In genomic region chr14:47220231-47221025, GRCm38 (mm10) we compare ENCODE assay signal across 23 mouse cellular contexts. TPM values are rescaled to one million over a fixed set of nuclear protein-coding genes. Genes with fewer than 3 reads are reported as not detected.
DNase-seq lines count a peak whose midpoint lies in the region; TF ChIP-seq lines count a peak whose summit lies in the region.
"Had no signal": no experiment of that assay in that cellular context is flagged by ENCODE, and none has a peak within 500 bp of the region (broad histone marks: within the 10 kb centered on the region; RNA-seq: fewer than 3 reads in every experiment).

No protein-coding gene starts in this region.

- no peaks in the 10 kb centered on the region for H3K36me3 ChIP-seq in heart, embryonic 10.5 days
- no peaks in the 10 kb centered on the region for H3K36me3 ChIP-seq in thymus, adult 2 months (ENCODE audit: control insufficient read depth, insufficient read depth, low read length)
- H3K36me3 ChIP-seq: embryonic facial prominence, embryonic 13.5 days; embryonic facial prominence, embryonic 15.5 days; forebrain, embryonic 10.5 days; forebrain, embryonic 12.5 days had no signal

- no peak for TF ChIP-seq CTCF in thymus, adult 2 months (IDR thresholded peaks at IDR 0.05; ENCODE audit: borderline replicate concordance, control insufficient read depth, extremely low read depth, insufficient read depth, low read length, poor library complexity)
- no peak for TF ChIP-seq CTCF in layer of hippocampus, adult 2 months (conservative IDR thresholded peaks at IDR 0.05)

- WGBS in heart, embryonic 10.5 days, result 84% methylated on average over 8 of the region's 8 CpGs
- WGBS in thymus, adult 2 months, result 69% methylated on average over 8 of the region's 8 CpGs

- H3K27me3 ChIP-seq in heart, embryonic 10.5 days (ENCODE audit: insufficient read depth, poor library complexity, severe bottlenecking), result no peaks in the 10 kb centered on the region
- H3K27me3 ChIP-seq in thymus, adult 2 months (ENCODE audit: control insufficient read depth, insufficient read depth, low read length), result no peaks in the 10 kb centered on the region
- H3K27me3 ChIP-seq: embryonic facial prominence, embryonic 13.5 days; embryonic facial prominence, embryonic 15.5 days; forebrain, embryonic 12.5 days had no signal

- H3K27ac ChIP-seq in heart, embryonic 10.5 days, result no peak overlapping the region
- H3K27ac ChIP-seq in thymus, adult 2 months (ENCODE audit: control insufficient read depth, insufficient read depth, low read length), result no peak overlapping the region
- H3K27ac ChIP-seq in layer of hippocampus, adult 2 months, result no peak overlapping the region
- H3K27ac ChIP-seq: embryonic facial prominence, embryonic 13.5 days; embryonic facial prominence, embryonic 15.5 days; forebrain, embryonic 10.5 days; forebrain, embryonic 12.5 days had no signal

- H3K4me3 ChIP-seq in heart, embryonic 10.5 days, result no peak overlapping the region
- H3K4me3 ChIP-seq in thymus, adult 2 months (ENCODE audit: control insufficient read depth, insufficient read depth, low read length), result no peak overlapping the region
- H3K4me3 ChIP-seq in layer of hippocampus, adult 2 months, result no peak overlapping the region
- H3K4me3 ChIP-seq: embryonic facial prominence, embryonic 13.5 days; embryonic facial prominence, embryonic 15.5 days; erythroblast, embryonic 14.5 days; forebrain, embryonic 10.5 days; forebrain, embryonic 12.5 days had no signal

- H3K4me1 ChIP-seq in heart, embryonic 10.5 days, result no peaks in the 10 kb centered on the region
- peaks cover 27% of the 10 kb centered on the region for H3K4me1 ChIP-seq in thymus, adult 2 months (replicated peaks; ENCODE audit: control insufficient read depth, insufficient read depth, low read length)
- H3K4me1 ChIP-seq: embryonic facial prominence, embryonic 13.5 days; embryonic facial prominence, embryonic 15.5 days; forebrain, embryonic 10.5 days; forebrain, embryonic 12.5 days had no signal

- peak; percentile 50 for DNase-seq in heart, embryonic 10.5 days (ENCODE audit: low spot score)
- no peak for DNase-seq in heart, postnatal 4 days
- peak; percentile 34 for DNase-seq in thymus, adult 2 months
- no peak for DNase-seq in thymus, postnatal 25 days
- peak; percentile 24 to 26 for DNase-seq in thymus, postnatal 10 days (ENCODE audit: low spot score in 2 of 2)
- peak; percentile 36 for DNase-seq in thymus, postnatal 4 days
- no peak for DNase-seq in layer of hippocampus, adult 2 months (ENCODE audit: low spot score in 2 of 2)
- no peak for DNase-seq in urinary bladder, postnatal 36 days (ENCODE audit: low spot score in 2 of 2)
- DNase-seq: adrenal gland, adult 2 months; adrenal gland, postnatal 10 days; adrenal gland, postnatal 25 days; cerebellum, adult 11 months; cerebellum, adult 18-20 months; cerebellum, adult 8-10 months; cerebellum, adult 9-11 months; cerebellum, postnatal 14 days; cerebellum, postnatal 36 days; embryo, embryonic 11 days had no signal

- no peaks in the 10 kb centered on the region for H3K9me3 ChIP-seq in heart, embryonic 10.5 days
- H3K9me3 ChIP-seq: embryonic facial prominence, embryonic 13.5 days; embryonic facial prominence, embryonic 15.5 days; forebrain, embryonic 10.5 days; forebrain, embryonic 12.5 days had no signal

- TF ChIP-seq POLR2A in thymus, adult 2 months (IDR thresholded peaks at IDR 0.05; ENCODE audit: control insufficient read depth, extremely low read depth, insufficient read depth, low read length, poor library complexity), result no peak

RNA-seq across cellular contexts. Expression of gene Gch1, which starts 31.2 kb away (rescaled TPM):
- polyA plus RNA-seq in heart, embryonic 10.5 days (2016; fragmentation: Nextera tagmentation; extraction: Ambion mirVana), result 6.5 and 8.1 TPM in 2 replicates
- total RNA-seq in heart, postnatal 4 days (2021), result 1 to 10 TPM; 7.4 TPM
- polyA plus RNA-seq in thymus, adult 2 months (2012; rRNA removed), result 15.5 and 16.8 TPM in 2 replicates
- total RNA-seq in layer of hippocampus, adult 2 months (2021), result 1 to 10 TPM; 1.1 to 1.9 TPM

RNA-seq across cellular contexts. Expression of gene Wdhd1, which starts 56.2 kb away (rescaled TPM):
- 31.8 and 35.9 TPM in 2 replicates for polyA plus RNA-seq in heart, embryonic 10.5 days (2016; fragmentation: Nextera tagmentation; extraction: Ambion mirVana)
- 10 to 100 TPM; 11.4 to 13.1 TPM for total RNA-seq in heart, postnatal 4 days (2021)
- polyA plus RNA-seq in thymus, adult 2 months (2012; rRNA removed), result 7.7 and 9.9 TPM in 2 replicates
- 1 to 10 TPM; 6.6 to 8.8 TPM for total RNA-seq in layer of hippocampus, adult 2 months (2021)

RNA-seq across cellular contexts. Expression of gene Socs4, which starts 56.3 kb away (rescaled TPM):
- polyA plus RNA-seq in heart, embryonic 10.5 days (2016; fragmentation: Nextera tagmentation; extraction: Ambion mirVana), result 2.0 and 3.3 TPM in 2 replicates
- total RNA-seq in heart, postnatal 4 days (2021), result 10 to 100 TPM; 17.6 to 18.2 TPM
- 6.7 and 7.4 TPM in 2 replicates for polyA plus RNA-seq in thymus, adult 2 months (2012; rRNA removed)
- 10 to 100 TPM; 11.1 to 11.8 TPM for total RNA-seq in layer of hippocampus, adult 2 months (2021)

Comparison
In these comparisons a context has a peak if more than half of its experiments do, and no peak if none do; other contexts are left out.
1. DNase-seq: peak in heart, embryonic 10.5 days (single experiment), thymus, adult 2 months (single experiment), thymus, postnatal 10 days (2 of 2) and thymus, postnatal 4 days (single experiment); none in heart, postnatal 4 days (single experiment), thymus, postnatal 25 days (single experiment), layer of hippocampus, adult 2 months (0 of 2) and urinary bladder, postnatal 36 days (0 of 2).